Mouse (Mus musculus): Measurements from ENCODE around the gene Cd2ap.
A peak's percentile ranks its signal among the peaks of the same experiment; 100 is the strongest.

Cd2ap gene

GRCm38 (mm10) chr17:42860370-42860769 is 16.1 kb downstream of the Cd2ap start:
- DNase-seq (ENCODE audit: low read depth), result no peak

GRCm38 (mm10) chr17:42857506-42857905 is 19.0 kb downstream of the Cd2ap start:
- no peak for DNase-seq (ENCODE audit: low read depth)

DNA sequence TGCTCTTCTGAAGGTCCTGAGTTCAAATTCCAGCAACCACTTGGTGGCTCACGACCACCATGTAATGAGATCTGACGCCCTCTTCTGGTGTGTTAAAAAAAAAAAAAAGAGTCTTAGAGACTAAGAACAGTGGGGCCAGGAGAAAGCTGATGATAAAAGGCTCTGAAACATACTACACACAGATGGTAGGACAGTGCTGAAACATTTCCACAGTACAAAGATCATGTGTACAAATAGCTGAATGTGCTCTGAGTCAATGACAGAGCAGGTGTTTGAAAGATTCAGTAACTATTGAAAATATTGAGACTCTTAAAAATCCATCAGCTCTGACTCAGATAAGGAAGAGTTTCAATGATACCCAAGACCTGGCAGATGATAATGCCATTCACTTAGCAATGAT is 29.4 kb downstream of the Cd2ap start:
- no peak for DNase-seq (ENCODE audit: low read depth)

GRCm38 (mm10) chr17:42837193-42837592 is 39.3 kb downstream of the Cd2ap start:
- no peak for DNase-seq (ENCODE audit: low read depth)

GRCm38 (mm10) chr17:42822787-42823186 is 53.7 kb downstream of the Cd2ap start:
- no peak for DNase-seq (ENCODE audit: low read depth)

- no peak for DNase-seq (ENCODE audit: low read depth)
Observed at GRCm38 (mm10) chr17:42815374-42815773, 61.1 kb downstream of the Cd2ap start.

GRCm38 (mm10) chr17:42792412-42792975 is 84.0 kb downstream of the Cd2ap start:
- no peak for DNase-seq (ENCODE audit: low read depth)

GRCm38 (mm10) chr17:42790787-42791186 is 85.7 kb downstream of the Cd2ap start:
- DNase-seq (ENCODE audit: low read depth), result peak; percentile 12

- DNase-seq (ENCODE audit: low read depth), result no peak
Observed at GRCm38 (mm10) chr17:42789723-42790122, 86.7 kb downstream of the Cd2ap start.

GRCm38 (mm10) chr17:42788686-42789453 is 87.6 kb downstream of the Cd2ap start:
- no peak for DNase-seq (ENCODE audit: low read depth)

DNA sequence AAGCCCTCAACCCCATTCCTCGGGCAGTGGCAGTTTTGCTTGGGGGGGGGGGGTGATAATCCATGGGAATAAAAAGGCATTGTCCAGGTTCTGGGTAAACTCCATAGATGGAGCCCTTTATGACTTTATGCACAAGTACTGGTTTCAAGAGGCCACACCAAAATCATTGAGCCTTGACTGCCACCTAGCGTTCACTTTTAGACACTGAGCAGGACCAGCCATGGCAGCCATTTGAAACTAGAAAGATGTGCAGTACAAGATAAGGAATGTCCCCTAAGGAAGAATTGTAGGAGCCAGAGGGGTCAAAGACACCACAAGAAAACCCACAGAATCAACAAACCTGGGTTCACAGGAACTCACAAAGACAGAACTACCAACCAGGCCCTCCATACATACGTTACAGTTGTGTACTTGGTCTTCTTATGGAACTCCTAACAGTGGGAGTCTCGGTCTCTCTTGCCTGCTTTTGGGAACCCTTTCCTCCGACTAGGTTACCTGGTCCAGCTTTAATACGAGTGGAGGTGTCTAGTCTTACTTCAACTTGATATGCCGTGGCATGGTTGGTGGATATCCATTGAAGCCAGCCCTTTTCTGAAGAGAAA is 94.2 kb downstream of the Cd2ap start:
- DNase-seq (ENCODE audit: low read depth), result peak; percentile 87

GRCm38 (mm10) chr17:42753791-42754190 is 122.7 kb downstream of the Cd2ap start:
- DNase-seq (ENCODE audit: low read depth), result no peak

GRCm38 (mm10) chr17:42752173-42752572 is 124.3 kb downstream of the Cd2ap start:
- DNase-seq (ENCODE audit: low read depth), result peak; percentile 41

- no peak for DNase-seq (ENCODE audit: low read depth)
Observed at GRCm38 (mm10) chr17:42745657-42746420, 130.6 kb downstream of the Cd2ap start.

Data from NIH3T3 (cell line).